Mouse (Mus musculus): ENCODE results near the gene Fam149b. TPM values are rescaled to one million over a fixed set of nuclear protein-coding genes. Genes with fewer than 3 reads are reported as not detected.
A peak's percentile ranks its signal among the peaks of the same experiment; 100 is the strongest.
"Not testable (repeated sequence)": the region's sequence is repeated elsewhere in the genome, so short reads cannot be mapped to it uniquely, and the experiment has no call there.

Gene Fam149b
- total RNA-seq (2021): 10 to 100 TPM; 45.6 to 50.7 TPM

GRCm38 (mm10) chr14:20347991-20348541 is at the start of gene Fam149b, which contains the start of gene Ecd:
TSS of gene Fam149b (plus strand) at chr14:20348162.
TSS of gene Ecd (minus strand) at chr14:20348121.
- intact Hi-C loops (cut with DNase I): no loop called here
- peak; percentile 91 to 96 for DNase-seq (ENCODE audit: low spot score in 2 of 2)

- intact Hi-C loops (cut with DNase I); DNase-seq (ENCODE audit: low spot score in 2 of 2): not testable (repeated sequence)
Observed at GRCm38 (mm10) chr14:20305085-20305484, 42.9 kb upstream of the Fam149b start.

GRCm38 (mm10) chr14:20315137-20315536 is 32.8 kb upstream of the Fam149b start:
- DNase-seq (ENCODE audit: low spot score in 2 of 2): no peak
- intact Hi-C loops (cut with DNase I): no loop called here

GRCm38 (mm10) chr14:20319420-20319819 is 28.5 kb upstream of the Fam149b start:
- intact Hi-C loops (cut with DNase I): no loop called here

GRCm38 (mm10) chr14:20324196-20324595 is 23.8 kb upstream of the Fam149b start:
- intact Hi-C loops (cut with DNase I): no loop called here
- DNase-seq (ENCODE audit: low spot score in 2 of 2): peak in 1 of 2 experiments; percentile 48

More at GRCm38 (mm10) chr14:20319420-20319819, 28.5 kb upstream of the Fam149b start:
- peak; percentile 39 to 49 for DNase-seq (ENCODE audit: low spot score in 2 of 2)

- DNase-seq (ENCODE audit: low spot score in 2 of 2): no peak
- intact Hi-C loops (cut with DNase I): no loop called here
Observed at GRCm38 (mm10) chr14:20328474-20328873, 19.5 kb upstream of the Fam149b start.

- no peak for DNase-seq (ENCODE audit: low spot score in 2 of 2)
- intact Hi-C loops (cut with DNase I): no loop called here
Observed at GRCm38 (mm10) chr14:20331316-20331715, 16.6 kb upstream of the Fam149b start.

GRCm38 (mm10) chr14:20339415-20339814 is 8.5 kb upstream of the Fam149b start:
- intact Hi-C loops (cut with DNase I): no loop called here
- no peak for DNase-seq (ENCODE audit: low spot score in 2 of 2)

- DNase-seq (ENCODE audit: low spot score in 2 of 2): no peak
- intact Hi-C loops (cut with DNase I): no loop called here
Observed at GRCm38 (mm10) chr14:20340149-20340548, 7.8 kb upstream of the Fam149b start.

GRCm38 (mm10) chr14:20340866-20341265 is 7.1 kb upstream of the Fam149b start:
- intact Hi-C loops (cut with DNase I): no loop called here
- no peak for DNase-seq (ENCODE audit: low spot score in 2 of 2)

GRCm38 (mm10) chr14:20345885-20346284 is 2.1 kb upstream of the Fam149b start:
- DNase-seq (ENCODE audit: low spot score in 2 of 2): peak in 1 of 2 experiments; percentile 24
- intact Hi-C loops (cut with DNase I): no loop called here

- intact Hi-C loops (cut with DNase I): no loop called here
- peak in 1 of 2 experiments; percentile 53 for DNase-seq (ENCODE audit: low spot score in 2 of 2)
Observed at GRCm38 (mm10) chr14:20347441-20347990, 446 bp upstream of the Fam149b start.

GRCm38 (mm10) chr14:20363230-20363629 is 15.3 kb downstream of the Fam149b start:
- intact Hi-C loops (cut with DNase I): no loop called here
- DNase-seq (ENCODE audit: low spot score in 2 of 2): no peak

GRCm38 (mm10) chr14:20368271-20368670 is 20.3 kb downstream of the Fam149b start:
- intact Hi-C loops (cut with DNase I): no loop called here
- no peak for DNase-seq (ENCODE audit: low spot score in 2 of 2)

- DNase-seq (ENCODE audit: low spot score in 2 of 2): no peak
- intact Hi-C loops (cut with DNase I): no loop called here
Observed at GRCm38 (mm10) chr14:20370798-20371197, 22.8 kb downstream of the Fam149b start.

GRCm38 (mm10) chr14:20371854-20372253 is 23.9 kb downstream of the Fam149b start:
- intact Hi-C loops (cut with DNase I): no loop called here
- DNase-seq (ENCODE audit: low spot score in 2 of 2): no peak

GRCm38 (mm10) chr14:20377112-20377521 is 29.2 kb downstream of the Fam149b start:
- intact Hi-C loops (cut with DNase I): no loop called here
- DNase-seq (ENCODE audit: low spot score in 2 of 2): peak in 1 of 2 experiments; percentile 30

- DNase-seq (ENCODE audit: low spot score in 2 of 2): no peak
- intact Hi-C loops (cut with DNase I): no loop called here
Observed at GRCm38 (mm10) chr14:20378313-20379061, 30.5 kb downstream of the Fam149b start.

GRCm38 (mm10) chr14:20379087-20379640 is 31.2 kb downstream of the Fam149b start:
- no peak for DNase-seq (ENCODE audit: low spot score in 2 of 2)
- intact Hi-C loops (cut with DNase I): no loop called here

GRCm38 (mm10) chr14:20379753-20380430 is 31.9 kb downstream of the Fam149b start:
- no peak for DNase-seq (ENCODE audit: low spot score in 2 of 2)
- intact Hi-C loops (cut with DNase I): no loop called here
